Mouse (Mus musculus): ENCODE measurements around the gene Cby1.

Cby1 gene

DNA sequence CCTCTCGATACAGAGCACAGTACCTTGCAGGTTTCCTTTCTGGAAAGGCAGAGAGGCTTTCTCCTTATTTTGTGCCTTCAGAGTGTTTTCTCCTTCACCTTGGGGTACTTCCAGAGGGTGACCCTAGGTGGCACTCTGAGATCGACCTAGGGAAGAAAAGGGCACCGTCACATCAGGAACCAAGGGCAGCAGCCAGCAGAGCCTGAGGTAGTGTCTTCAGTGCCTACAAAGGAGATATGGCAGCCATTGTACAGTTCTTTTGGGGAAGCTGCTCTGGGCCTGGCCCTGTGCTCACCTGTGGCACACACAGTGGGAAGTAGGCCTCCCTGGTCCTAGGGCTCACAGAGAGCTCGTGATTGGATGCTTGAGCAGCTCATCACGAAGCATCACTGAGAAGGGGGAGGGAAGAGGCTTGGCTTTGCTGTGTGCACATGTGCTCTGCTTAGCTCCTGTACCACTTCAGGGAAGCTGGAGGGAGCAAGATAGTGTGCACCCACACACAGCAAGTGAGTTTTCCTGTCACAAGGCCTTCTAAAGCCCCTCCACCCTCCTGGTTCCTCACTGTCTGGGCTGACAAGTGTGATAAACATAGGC, 49.3 kb downstream of the Cby1 start:
- no peak for DNase-seq

DNA sequence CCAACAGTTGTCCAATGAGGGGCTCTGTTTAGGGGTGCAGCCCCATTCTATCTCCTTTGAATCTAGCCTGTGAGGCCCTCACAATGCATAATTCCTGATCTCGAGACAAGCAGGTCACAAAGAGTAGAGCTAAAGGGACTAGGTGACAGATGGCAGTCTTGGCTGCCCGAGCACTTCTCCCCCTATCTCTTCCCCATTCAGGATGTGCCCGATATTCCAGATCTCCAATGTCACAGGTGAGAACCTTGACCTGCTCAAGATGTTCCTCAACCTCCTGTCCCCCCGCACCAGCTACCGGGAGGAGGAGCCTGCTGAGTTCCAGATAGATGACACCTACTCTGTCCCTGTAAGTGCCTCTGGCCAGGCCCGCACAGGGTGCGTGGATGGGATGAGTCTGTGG, 56.6 kb downstream of the Cby1 start:
- peak; percentile 81 for DNase-seq

DNA sequence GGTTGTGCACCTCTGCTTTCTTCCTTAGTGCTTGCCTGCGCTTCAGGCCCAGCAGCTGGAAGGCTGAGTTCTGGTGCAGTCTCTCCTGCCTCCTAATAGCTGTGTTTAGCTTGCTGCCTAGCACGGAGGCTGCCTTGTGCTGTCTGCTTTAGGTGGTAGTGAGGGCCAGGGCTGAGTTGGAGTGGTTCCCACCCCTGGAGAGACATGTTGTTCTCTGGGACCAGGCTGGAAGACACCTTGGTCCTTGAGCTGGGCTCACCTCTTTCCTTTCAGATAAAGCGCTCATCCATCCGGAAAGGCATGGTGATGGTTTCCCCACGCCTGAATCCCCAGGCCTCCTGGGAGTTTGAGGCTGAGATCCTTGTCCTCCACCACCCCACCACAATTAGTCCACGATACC, 57.7 kb downstream of the Cby1 start:
- DNase-seq: peak; percentile 72
